In genomic region chr19:23184068-23184467, GRCm38 (mm10) we compare ENCODE assay signal across 20 mouse cellular contexts.
"Had no signal": no experiment of that assay in that cellular context is flagged by ENCODE, and none has a peak within 500 bp of the region (broad histone marks: within the 10 kb centered on the region; RNA-seq: fewer than 3 reads in every experiment).

No protein-coding gene starts in this region.

- H3K9ac ChIP-seq: limb, embryonic 13.5 days; liver, embryonic 12.5 days; liver, embryonic 15.5 days; lung, embryonic 15.5 days; midbrain, embryonic 13.5 days had no signal

- H3K27me3 ChIP-seq: limb, embryonic 13.5 days; liver, embryonic 12.5 days; liver, embryonic 15.5 days; lung, embryonic 15.5 days; megakaryocyte, embryonic 14.5 days; midbrain, embryonic 13.5 days had no signal

- H3K27ac ChIP-seq: layer of hippocampus, adult 2 months; limb, embryonic 10.5 days; limb, embryonic 13.5 days; liver, embryonic 12.5 days; liver, embryonic 15.5 days; lung, embryonic 15.5 days; midbrain, embryonic 10.5 days; midbrain, embryonic 13.5 days had no signal

- H3K9me3 ChIP-seq: limb, embryonic 10.5 days; limb, embryonic 13.5 days; liver, embryonic 12.5 days; liver, embryonic 15.5 days; lung, embryonic 15.5 days; megakaryocyte, embryonic 14.5 days; midbrain, embryonic 10.5 days; midbrain, embryonic 13.5 days had no signal

- DNase-seq: kidney, adult 8-10 months; layer of hippocampus, adult 9-11 months; liver; lung, adult 18-20 months; lung, postnatal 10 days; lung, postnatal 36 days; thymus, adult 18-20 months; thymus, postnatal 36 days had no signal

- H3K36me3 ChIP-seq: liver, embryonic 15.5 days; lung, embryonic 15.5 days had no signal

- H3K4me2 ChIP-seq: limb, embryonic 13.5 days; liver, embryonic 12.5 days; liver, embryonic 15.5 days; lung, embryonic 15.5 days; midbrain, embryonic 13.5 days had no signal

- H3K4me3 ChIP-seq: layer of hippocampus, adult 2 months; limb, embryonic 10.5 days; limb, embryonic 13.5 days; liver, embryonic 12.5 days; liver, embryonic 15.5 days; lung, embryonic 15.5 days; megakaryocyte, embryonic 14.5 days; midbrain, embryonic 10.5 days; midbrain, embryonic 13.5 days; myocyte had no signal

- H3K4me1 ChIP-seq: limb, embryonic 10.5 days; limb, embryonic 13.5 days; lung, embryonic 15.5 days; megakaryocyte, embryonic 14.5 days; midbrain, embryonic 10.5 days; midbrain, embryonic 13.5 days had no signal

- ATAC-seq: intestine, postnatal 0 days; liver, embryonic 12.5 days; midbrain, embryonic 13.5 days; midbrain, embryonic 16.5 days had no signal
